In genomic region chrX:59969767-59970166, GRCm38 (mm10) we compare ENCODE assay signal across 6 mouse cellular contexts. TPM values are rescaled to one million over a fixed set of nuclear protein-coding genes. Genes with fewer than 3 reads are reported as not detected.
"Had no signal": no experiment of that assay in that cellular context is flagged by ENCODE, and none has a peak within 500 bp of the region (broad histone marks: within the 10 kb centered on the region; RNA-seq: fewer than 3 reads in every experiment).

No protein-coding gene starts in this region.

RNA-seq across cellular contexts. Expression of gene F9, which starts 29.5 kb away (rescaled TPM):
- total RNA-seq: heart, postnatal 10 days; heart, postnatal 14 days; heart, postnatal 25 days; heart, postnatal 36 days; heart, postnatal 4 days; hindbrain, postnatal 0 days had no signal
